ENCODE assay signal across 9 mouse cellular contexts in genomic region chr13:55479008-55479407, GRCm38 (mm10). TPM values are rescaled to one million over a fixed set of nuclear protein-coding genes. Genes with fewer than 3 reads are reported as not detected.
DNase-seq lines count a peak whose midpoint lies in the region; ATAC-seq lines count a peak whose summit lies in the region.
"Had no signal": no experiment of that assay in that cellular context is flagged by ENCODE, and none has a peak within 500 bp of the region (broad histone marks: within the 10 kb centered on the region; RNA-seq: fewer than 3 reads in every experiment).

No protein-coding gene starts in this region.

- WGBS in kidney, embryonic 14.5 days: 80% methylated on average over 7 of the region's 7 CpGs
- WGBS in intestine, embryonic 16.5 days: 74% methylated on average over 7 of the region's 7 CpGs

- no peaks in the 10 kb centered on the region for H3K9me3 ChIP-seq in kidney, embryonic 14.5 days (ENCODE audit: control insufficient read depth, low read length)
- H3K9me3 ChIP-seq in intestine, embryonic 16.5 days (ENCODE audit: control insufficient read depth, low read length): no peaks in the 10 kb centered on the region
- H3K9me3 ChIP-seq: embryonic facial prominence, embryonic 12.5 days had no signal

- H3K27me3 ChIP-seq in kidney, embryonic 14.5 days (ENCODE audit: control insufficient read depth, insufficient read depth, low read length): no peaks in the 10 kb centered on the region
- H3K27me3 ChIP-seq in intestine, embryonic 16.5 days (replicated peaks; ENCODE audit: control insufficient read depth, insufficient read depth, low read length): no peaks in the 10 kb centered on the region
- H3K27me3 ChIP-seq: embryonic facial prominence, embryonic 12.5 days had no signal

- H3K4me3 ChIP-seq in kidney, embryonic 14.5 days (ENCODE audit: low read length): no peak overlapping the region
- H3K4me3 ChIP-seq in intestine, embryonic 16.5 days (ENCODE audit: low read length): no peak overlapping the region
- H3K4me3 ChIP-seq: embryonic facial prominence, embryonic 12.5 days had no signal

- H3K9ac ChIP-seq in kidney, embryonic 14.5 days (ENCODE audit: low read depth, low read length): no peak overlapping the region
- H3K9ac ChIP-seq in intestine, embryonic 16.5 days (ENCODE audit: low read depth, low read length): no peak overlapping the region
- H3K9ac ChIP-seq: embryonic facial prominence, embryonic 12.5 days had no signal

- H3K4me1 ChIP-seq in kidney, embryonic 14.5 days (ENCODE audit: control insufficient read depth, insufficient read depth, low read length): peaks cover 12% of the 10 kb centered on the region
- peaks cover 19% of the 10 kb centered on the region for H3K4me1 ChIP-seq in intestine, embryonic 16.5 days (ENCODE audit: control insufficient read depth, insufficient read depth, low read length)

- intact Hi-C loops in heart, postnatal 25 days (cut with DNase I): no loop called here

- DNase-seq in kidney, adult 9 months: no peak
- peak; percentile 42 for DNase-seq in testis, postnatal 10 days (ENCODE audit: low spot score)
- DNase-seq in testis, postnatal 14 days (ENCODE audit: low spot score): no peak
- DNase-seq in heart, postnatal 25 days (ENCODE audit: low spot score): peak; percentile 54
- no peak for DNase-seq in cerebellum, adult 11-12 months

- peaks cover 77% of the 10 kb centered on the region for H3K36me3 ChIP-seq in kidney, embryonic 14.5 days (ENCODE audit: control insufficient read depth, insufficient read depth, low read length)
- peaks cover 6% of the 10 kb centered on the region; the same call in 1 of the 2 replicates for H3K36me3 ChIP-seq in intestine, embryonic 16.5 days (ENCODE audit: control insufficient read depth, insufficient read depth, low read length)

- 0 out of 2 replicates have a peak overlapping the region, but pooled peaks have one; percentile 7 for H3K27ac ChIP-seq in kidney, embryonic 14.5 days (ENCODE audit: low read depth, low read length)
- no peak overlapping the region for H3K27ac ChIP-seq in intestine, embryonic 16.5 days (ENCODE audit: low read length)
- H3K27ac ChIP-seq: embryonic facial prominence, embryonic 12.5 days; macrophage had no signal

- ATAC-seq in kidney, embryonic 14.5 days (ENCODE audit: low FRiP score, low TSS enrichment): no peak
- no peak for ATAC-seq in intestine, embryonic 16.5 days

- no peak overlapping the region for H3K4me2 ChIP-seq in kidney, embryonic 14.5 days (replicated peaks; ENCODE audit: low read depth, low read length)
- no peak overlapping the region for H3K4me2 ChIP-seq in intestine, embryonic 16.5 days (ENCODE audit: low read depth, low read length)
- H3K4me2 ChIP-seq: embryonic facial prominence, embryonic 12.5 days had no signal

RNA-seq across cellular contexts. Expression of gene Dbn1, which starts 8.9 kb away (rescaled TPM):
- 118 and 164 TPM in 2 replicates for polyA plus RNA-seq in kidney, embryonic 14.5 days (2014; fragmentation: Nextera tagmentation; extraction: Ambion mirVana)
- total RNA-seq in heart, postnatal 25 days (2021): 10 to 100 TPM; 10.6 to 10.8 TPM
- 88.4 and 91.2 TPM in 2 replicates for polyA plus RNA-seq in intestine, embryonic 16.5 days (2015; fragmentation: Nextera tagmentation; extraction: Ambion mirVana)
- polyA plus RNA-seq: macrophage had no signal

RNA-seq across cellular contexts. Expression of gene Prr7, which starts 14.9 kb away (rescaled TPM):
- 0.77 and 3.4 TPM in 2 replicates for polyA plus RNA-seq in kidney, embryonic 14.5 days (2014; fragmentation: Nextera tagmentation; extraction: Ambion mirVana)
- 1 to 10 TPM in 1 of 2 experiments, under 1 TPM in 1; 0.56 to 1.2 TPM for total RNA-seq in heart, postnatal 25 days (2021)
- polyA plus RNA-seq in intestine, embryonic 16.5 days (2015; fragmentation: Nextera tagmentation; extraction: Ambion mirVana): 0.10 and 0.18 TPM in 2 replicates
- polyA plus RNA-seq: macrophage had no signal

RNA-seq across cellular contexts. Expression of gene Grk6, which starts 34.1 kb away (rescaled TPM):
- 38.9 and 59.3 TPM in 2 replicates for polyA plus RNA-seq in kidney, embryonic 14.5 days (2014; fragmentation: Nextera tagmentation; extraction: Ambion mirVana)
- 10 to 100 TPM; 17.5 to 18.6 TPM for total RNA-seq in heart, postnatal 25 days (2021)
- 13.6 and 16.2 TPM in 2 replicates for polyA plus RNA-seq in intestine, embryonic 16.5 days (2015; fragmentation: Nextera tagmentation; extraction: Ambion mirVana)

RNA-seq across cellular contexts. Expression of gene Pdlim7, which starts 34.5 kb away (rescaled TPM):
- 136 and 141 TPM in 2 replicates for polyA plus RNA-seq in kidney, embryonic 14.5 days (2014; fragmentation: Nextera tagmentation; extraction: Ambion mirVana)
- 10 to 100 TPM; 65.2 to 67.7 TPM for total RNA-seq in heart, postnatal 25 days (2021)
- 189 and 200 TPM in 2 replicates for polyA plus RNA-seq in intestine, embryonic 16.5 days (2015; fragmentation: Nextera tagmentation; extraction: Ambion mirVana)

RNA-seq across cellular contexts. Expression of gene Dok3, which starts 50.1 kb away (rescaled TPM):
- polyA plus RNA-seq in kidney, embryonic 14.5 days (2014; fragmentation: Nextera tagmentation; extraction: Ambion mirVana): 1.9 and 2.2 TPM in 2 replicates
- 1 to 10 TPM; 2.2 to 2.3 TPM for total RNA-seq in heart, postnatal 25 days (2021)
- polyA plus RNA-seq in intestine, embryonic 16.5 days (2015; fragmentation: Nextera tagmentation; extraction: Ambion mirVana): 2.7 and 3.0 TPM in 2 replicates

Comparison
In these comparisons a context has a peak if more than half of its experiments do, and no peak if none do; other contexts are left out.
1. DNase-seq: peak in testis, postnatal 10 days (single experiment) and heart, postnatal 25 days (single experiment); none in kidney, adult 9 months (single experiment), testis, postnatal 14 days (single experiment) and cerebellum, adult 11-12 months (single experiment).